Comparison of ENCODE assay signal across 8 mouse cellular contexts in the genomic region with DNA sequence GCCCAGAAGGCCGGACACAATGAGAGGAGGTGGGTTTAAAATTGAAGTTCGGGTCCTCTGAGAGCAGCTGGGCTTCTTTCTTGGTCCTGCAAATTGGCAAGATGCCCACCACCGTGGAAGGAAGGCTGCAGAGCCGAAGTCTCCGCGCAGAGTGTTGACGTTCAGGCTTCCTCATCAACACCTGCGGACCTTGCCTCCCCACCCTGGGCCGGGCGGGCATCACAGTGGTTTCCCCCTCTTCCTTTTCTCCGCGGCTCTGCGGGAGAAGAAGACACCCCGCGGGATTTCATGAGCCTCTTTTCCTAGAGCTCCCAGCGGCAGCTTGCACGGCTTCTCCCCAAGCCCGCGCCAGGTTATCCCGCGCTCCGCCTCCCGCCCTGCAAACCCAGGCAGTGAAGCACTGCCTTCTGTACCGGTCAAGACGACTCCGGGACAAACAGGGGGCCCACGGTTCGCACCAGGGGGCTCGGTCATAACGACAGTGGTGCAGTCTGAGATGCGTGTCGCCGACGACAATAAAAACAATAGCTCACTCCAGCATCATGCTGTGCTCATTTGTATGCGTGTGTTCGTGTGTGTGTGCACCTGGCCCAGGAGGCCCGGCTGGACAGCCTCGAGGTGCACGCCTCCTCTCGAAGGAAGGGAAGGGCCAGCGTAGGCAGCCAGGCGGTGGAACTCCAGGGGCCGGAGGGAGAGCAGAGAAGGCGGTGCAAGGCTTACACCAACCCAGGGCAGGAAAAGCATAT. TPM values are rescaled to one million over a fixed set of nuclear protein-coding genes. Genes with fewer than 3 reads are reported as not detected.
DNase-seq lines count a peak whose midpoint lies in the region; ATAC-seq and TF ChIP-seq lines count a peak whose summit lies in the region.

No protein-coding gene starts in this region.

- no peak for TF ChIP-seq CTCF in ES-Bruce4 (IDR thresholded peaks at IDR 0.05; ENCODE audit: low read depth, low read length)

- peaks cover 21% of the 10 kb centered on the region for H3K36me3 ChIP-seq in ES-Bruce4 (ENCODE audit: control insufficient read depth, insufficient read depth, low read length, poor library complexity, severe bottlenecking)
- peaks cover 28% of the 10 kb centered on the region for H3K36me3 ChIP-seq in heart, embryonic 12.5 days
- H3K36me3 ChIP-seq in lung, embryonic 15.5 days, result peaks cover 23% of the 10 kb centered on the region

- peaks cover 3% of the 10 kb centered on the region for H3K4me1 ChIP-seq in ES-Bruce4 (ENCODE audit: control insufficient read depth, insufficient read depth, low read length)
- H3K4me1 ChIP-seq in heart, embryonic 12.5 days (replicated peaks), result peaks cover 16% of the 10 kb centered on the region
- peaks cover 14% of the 10 kb centered on the region for H3K4me1 ChIP-seq in lung, embryonic 15.5 days

- H3K9me3 ChIP-seq in ES-Bruce4 (replicated peaks; ENCODE audit: control insufficient read depth, insufficient read depth, low read length, poor library complexity, severe bottlenecking), result no peaks in the 10 kb centered on the region
- no peaks in the 10 kb centered on the region for H3K9me3 ChIP-seq in heart, embryonic 12.5 days (replicated peaks)
- no peaks in the 10 kb centered on the region for H3K9me3 ChIP-seq in lung, embryonic 15.5 days

- peak overlapping the region; percentile 88 for H3K27ac ChIP-seq in ES-Bruce4 (ENCODE audit: insufficient read depth, low read length)
- peak overlapping the region; percentile 92 for H3K27ac ChIP-seq in heart, embryonic 12.5 days (ENCODE audit: poor library complexity, severe bottlenecking)
- peak overlapping the region; percentile 92 for H3K27ac ChIP-seq in lung, embryonic 15.5 days

- WGBS in heart, embryonic 12.5 days, result under 1% methylated on average over 44 of the region's 44 CpGs
- WGBS in lung, embryonic 15.5 days, result under 1% methylated on average over 42 of the region's 44 CpGs

- ATAC-seq in heart, embryonic 12.5 days (ENCODE audit: insufficient number of reproducible peaks, low FRiP score), result peak; percentile 48
- peak; percentile 3 for ATAC-seq in lung, embryonic 15.5 days (ENCODE audit: borderline replicate concordance, extremely low read depth, low FRiP score, low TSS enrichment)

- peak overlapping the region; percentile 83 for H3K4me3 ChIP-seq in ES-Bruce4 (ENCODE audit: low read depth, low read length)
- peak overlapping the region; percentile 94 for H3K4me3 ChIP-seq in heart, embryonic 12.5 days
- peak overlapping the region; percentile 82 for H3K4me3 ChIP-seq in lung, embryonic 15.5 days

- H3K4me2 ChIP-seq in heart, embryonic 12.5 days, result peak overlapping the region; percentile 100
- H3K4me2 ChIP-seq in lung, embryonic 15.5 days, result peak overlapping the region; percentile 92

- DNase-seq in 416B (ENCODE audit: low read depth), result peak; percentile 56
- peak; percentile 63 to 64 for DNase-seq in cerebellum, postnatal 36 days
- peak; percentile 61 for DNase-seq in kidney, postnatal 14 days
- DNase-seq in ovary, postnatal 36 days (ENCODE audit: low spot score), result peak; percentile 52
- no peak for DNase-seq in yolk sac, embryonic 10.5 days (ENCODE audit: low spot score)

- TF ChIP-seq POLR2A in ES-Bruce4 (IDR thresholded peaks at IDR 0.05; ENCODE audit: insufficient read depth, low read length), result no peak

- TF ChIP-seq EP300 in ES-Bruce4 (IDR thresholded peaks at IDR 0.05; ENCODE audit: insufficient read depth, low read depth, low read length), result 0 out of 2 replicates have a peak, but pooled peaks have one; percentile 23

- H3K27me3 ChIP-seq in ES-Bruce4 (ENCODE audit: control insufficient read depth, insufficient read depth, low read length, poor library complexity, severe bottlenecking), result no peaks in the 10 kb centered on the region
- H3K27me3 ChIP-seq in heart, embryonic 12.5 days (replicated peaks), result no peaks in the 10 kb centered on the region
- H3K27me3 ChIP-seq in lung, embryonic 15.5 days, result no peaks in the 10 kb centered on the region

- peak overlapping the region; percentile 60 for H3K9ac ChIP-seq in ES-Bruce4 (ENCODE audit: low read depth, poor library complexity, severe bottlenecking)
- peak overlapping the region; percentile 77 for H3K9ac ChIP-seq in heart, embryonic 12.5 days
- H3K9ac ChIP-seq in lung, embryonic 15.5 days, result peak overlapping the region; percentile 53

RNA-seq across cellular contexts. Expression of a gene that starts 0.7 kb away (rescaled TPM):
- 40.2 and 42.3 TPM in 2 replicates for polyA plus RNA-seq in ES-Bruce4 (2011; ENCODE audit: insufficient read depth, insufficient read length, low read depth, missing spikeins)
- polyA plus RNA-seq in heart, embryonic 12.5 days (2016; fragmentation: Nextera tagmentation; extraction: Ambion mirVana), result 36.8 and 39.0 TPM in 2 replicates
- 50.8 and 54.6 TPM in 2 replicates for polyA plus RNA-seq in lung, embryonic 15.5 days (2015; fragmentation: Nextera tagmentation; extraction: Ambion mirVana)

RNA-seq across cellular contexts. Expression of a gene that starts 3.6 kb away (rescaled TPM):
- 16.7 and 19.1 TPM in 2 replicates for polyA plus RNA-seq in ES-Bruce4 (2011; ENCODE audit: insufficient read depth, insufficient read length, low read depth, missing spikeins)
- polyA plus RNA-seq in heart, embryonic 12.5 days (2016; fragmentation: Nextera tagmentation; extraction: Ambion mirVana), result 0.24 and 0.29 TPM in 2 replicates
- 0.28 and 0.31 TPM in 2 replicates for polyA plus RNA-seq in lung, embryonic 15.5 days (2015; fragmentation: Nextera tagmentation; extraction: Ambion mirVana)

RNA-seq across cellular contexts. Expression of a gene that starts 7.2 kb away (rescaled TPM):
- polyA plus RNA-seq in ES-Bruce4 (2011; ENCODE audit: insufficient read depth, insufficient read length, low read depth, missing spikeins), result 81.0 and 97.3 TPM in 2 replicates
- 29.4 and 32.5 TPM in 2 replicates for polyA plus RNA-seq in heart, embryonic 12.5 days (2016; fragmentation: Nextera tagmentation; extraction: Ambion mirVana)
- 45.3 and 52.6 TPM in 2 replicates for polyA plus RNA-seq in lung, embryonic 15.5 days (2015; fragmentation: Nextera tagmentation; extraction: Ambion mirVana)

RNA-seq across cellular contexts. Expression of a gene that starts 7.2 kb away (rescaled TPM):
- polyA plus RNA-seq in ES-Bruce4 (2011; ENCODE audit: insufficient read depth, insufficient read length, low read depth, missing spikeins), result 14.8 and 20.7 TPM in 2 replicates
- 17.0 and 17.7 TPM in 2 replicates for polyA plus RNA-seq in heart, embryonic 12.5 days (2016; fragmentation: Nextera tagmentation; extraction: Ambion mirVana)
- polyA plus RNA-seq in lung, embryonic 15.5 days (2015; fragmentation: Nextera tagmentation; extraction: Ambion mirVana), result 17.8 and 20.6 TPM in 2 replicates

RNA-seq across cellular contexts. Expression of a gene that starts 18.0 kb away (rescaled TPM):
- 155 and 186 TPM in 2 replicates for polyA plus RNA-seq in ES-Bruce4 (2011; ENCODE audit: insufficient read depth, insufficient read length, low read depth, missing spikeins)
- polyA plus RNA-seq in heart, embryonic 12.5 days (2016; fragmentation: Nextera tagmentation; extraction: Ambion mirVana), result 3.5 and 5.5 TPM in 2 replicates
- 10.1 and 10.6 TPM in 2 replicates for polyA plus RNA-seq in lung, embryonic 15.5 days (2015; fragmentation: Nextera tagmentation; extraction: Ambion mirVana)

Comparison
In these comparisons a context has a peak if more than half of its experiments do, and no peak if none do; other contexts are left out.
1. RNA of a gene that starts 3.6 kb away (polyA plus RNA-seq): 16.7 to 19.1 TPM in ES-Bruce4; 0.28 to 0.31 TPM in lung, embryonic 15.5 days and 0.24 to 0.29 TPM in heart, embryonic 12.5 days; every median in the first group is over 10 times any median in the second.
2. Peak in every context shown above with its lines, with median percentiles within 50 percentile points of each other: H3K27ac ChIP-seq, H3K4me3 ChIP-seq and H3K9ac ChIP-seq.